Mouse (Mus musculus): Measurements from ENCODE around the gene Krt79.

- TF ChIP-seq POLR2A (IDR thresholded peaks at IDR 0.05; ENCODE audit: borderline replicate concordance, low read depth, low read length) (no peak), CTCF (IDR thresholded peaks at IDR 0.05; ENCODE audit: low read depth, low read length) (no peak)
Observed at GRCm38 (mm10) chr15:101892820-101893219, 47.3 kb downstream of the Krt79 start, which contains the start of gene Krt76.
